Mouse (Mus musculus): ENCODE measurements at regions not wholly inside any gene's neighbourhood (a gene's known extent, or its start where the extent isn't known, plus 50 kb on each side); places are given as distances from the start of the nearest gene placed in this dataset.

GRCm38 (mm10) chr13:43963321-43963720 lies 178.7 kb downstream of the Cd83 start:
- in situ Hi-C loops (cut with MboI, MseI), result no loop called here

- in situ Hi-C loops (cut with MboI, MseI), result no loop called here
Measured at GRCm38 (mm10) chr13:43965256-43965905, 180.8 kb downstream of the Cd83 start.

- in situ Hi-C loops (cut with MboI, MseI), result no loop called here
Measured at GRCm38 (mm10) chr13:43967516-43967915, 182.9 kb downstream of the Cd83 start.

DNA sequence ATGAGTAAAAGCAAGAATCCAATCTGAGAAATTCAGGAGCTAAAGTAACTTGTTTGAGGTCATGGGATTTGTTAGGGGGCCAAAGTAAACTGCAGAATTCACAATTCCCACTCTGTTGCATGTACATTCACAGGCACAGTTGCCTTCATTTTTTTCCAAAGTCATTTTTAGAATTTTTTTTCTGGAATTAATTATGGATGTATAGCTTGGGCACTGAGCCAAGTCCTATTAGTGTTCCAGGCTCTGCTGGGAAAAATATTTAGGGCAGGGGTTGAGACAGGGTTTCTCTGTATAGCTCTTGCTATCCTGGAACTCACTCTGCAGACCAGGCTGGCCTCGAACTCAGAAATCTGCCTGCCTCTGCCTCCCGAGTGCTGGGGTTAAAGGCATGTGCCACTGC lies 188.3 kb downstream of the Cd83 start:
- in situ Hi-C loops (cut with MboI, MseI), result no loop called here

DNA sequence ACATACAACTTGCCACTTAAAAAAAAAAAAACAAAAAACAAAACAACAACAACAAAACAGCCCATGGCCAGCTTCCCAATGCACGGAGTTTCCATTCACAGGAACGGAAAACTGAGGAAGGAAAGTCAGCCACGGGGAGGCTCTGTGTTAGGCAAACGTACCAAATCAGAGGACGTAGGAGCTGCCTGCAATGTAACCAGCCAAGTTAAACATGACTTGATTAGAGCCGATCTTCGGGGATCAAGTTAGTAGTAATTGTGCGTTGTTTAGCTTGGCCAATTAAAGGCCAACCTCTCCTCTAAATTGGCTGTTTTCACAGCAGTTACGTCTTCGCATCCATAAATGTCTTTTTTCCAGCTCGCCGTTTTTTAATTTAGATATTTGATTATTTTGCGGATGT lies 190.7 kb downstream of the Cd83 start:
- in situ Hi-C loops (cut with MboI, MseI), result no loop called here

DNA sequence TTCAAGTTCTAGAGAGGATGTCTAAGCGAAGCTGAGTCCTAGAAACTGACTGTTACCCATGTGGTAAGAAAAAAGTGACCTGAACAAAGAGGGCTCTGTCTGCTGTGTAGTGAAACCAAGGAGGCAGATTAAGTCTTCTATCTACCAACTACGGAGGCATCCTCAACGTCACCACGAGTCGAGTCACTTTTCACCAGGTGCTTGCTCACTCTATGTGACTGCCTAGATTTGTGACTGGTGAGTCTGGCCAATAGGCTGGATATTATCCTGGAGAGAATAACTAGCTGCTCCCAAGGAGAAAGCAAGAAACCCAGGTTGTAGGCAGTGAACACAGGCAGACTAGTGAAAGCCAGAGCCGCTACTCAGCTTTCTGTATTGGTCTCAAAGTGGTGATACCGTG lies 191.2 kb downstream of the Cd83 start:
- in situ Hi-C loops (cut with MboI, MseI), result no loop called here

GRCm38 (mm10) chr13:43976676-43977075 lies 192.1 kb downstream of the Cd83 start:
- in situ Hi-C loops (cut with MboI, MseI), result no loop called here

- in situ Hi-C loops (cut with MboI, MseI), result no loop called here
Measured at GRCm38 (mm10) chr13:43987338-43987737, 202.8 kb downstream of the Cd83 start.

DNA sequence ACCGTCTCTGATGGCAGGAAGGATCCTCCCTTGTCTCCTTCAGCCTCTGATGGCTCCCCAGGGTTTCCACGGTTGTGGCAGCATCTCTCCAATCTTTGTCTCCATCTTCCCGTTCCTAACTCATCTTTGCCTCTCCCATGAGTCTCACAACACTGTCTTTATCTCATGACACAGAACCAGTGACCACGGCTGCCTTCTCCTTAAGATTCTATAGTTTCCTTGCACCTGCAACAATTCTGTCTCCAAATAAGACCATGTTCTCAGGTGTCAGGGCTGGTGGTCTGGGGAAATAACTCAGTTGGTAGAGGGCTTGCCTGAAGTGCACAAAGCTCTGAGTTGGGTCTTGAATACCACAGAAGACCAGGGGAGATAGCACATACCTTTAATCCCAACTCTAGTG lies 203.8 kb downstream of the Cd83 start:
- in situ Hi-C loops (cut with MboI, MseI), result no loop called here

- in situ Hi-C loops (cut with MboI, MseI), result no loop called here
Measured at GRCm38 (mm10) chr13:43990281-43991101, 205.9 kb downstream of the Cd83 start.

DNA sequence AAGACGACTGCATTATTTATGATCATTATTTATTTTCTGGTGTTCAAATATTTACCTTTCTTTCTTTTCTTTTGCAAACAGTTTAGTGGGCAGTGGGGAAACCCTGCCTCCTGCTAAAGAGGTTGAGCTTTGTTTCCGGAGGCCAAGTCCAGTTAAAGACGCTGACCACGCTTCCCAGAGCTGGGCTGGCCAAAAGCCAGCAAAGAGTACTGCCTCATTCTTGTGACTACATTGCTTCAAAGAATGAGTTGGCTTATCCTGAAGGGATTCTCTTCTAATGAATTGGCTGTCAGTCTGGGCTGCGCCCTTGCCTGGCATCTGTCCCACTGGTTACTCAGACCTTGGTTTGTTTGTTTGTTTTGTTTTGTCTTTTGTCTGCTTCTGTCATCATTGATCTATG lies 207.2 kb downstream of the Cd83 start:
- in situ Hi-C loops (cut with MboI, MseI), result no loop called here

DNA sequence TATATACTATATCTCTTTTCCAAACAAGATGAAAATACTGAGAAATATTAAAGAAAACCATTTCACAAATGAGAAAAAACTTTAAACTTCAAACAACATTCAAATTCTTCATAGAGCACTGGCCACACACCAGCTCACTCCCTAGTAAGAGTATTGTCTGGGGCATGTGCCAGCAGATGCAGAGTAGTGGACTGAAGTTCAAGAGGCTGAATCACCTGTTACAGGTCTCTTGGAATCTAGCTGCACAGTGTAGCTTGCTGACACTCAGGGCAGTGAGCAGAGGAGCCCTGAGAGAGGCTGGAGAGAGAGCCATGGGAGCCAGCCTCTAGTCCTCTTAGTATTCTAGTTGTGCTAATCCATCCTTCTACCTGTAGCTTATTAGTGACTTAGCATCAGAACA lies 208.4 kb downstream of the Cd83 start:
- in situ Hi-C loops (cut with MboI, MseI), result no loop called here

- in situ Hi-C loops (cut with MboI, MseI), result no loop called here
Measured at GRCm38 (mm10) chr13:43994361-43994760, 209.8 kb downstream of the Cd83 start.

DNA sequence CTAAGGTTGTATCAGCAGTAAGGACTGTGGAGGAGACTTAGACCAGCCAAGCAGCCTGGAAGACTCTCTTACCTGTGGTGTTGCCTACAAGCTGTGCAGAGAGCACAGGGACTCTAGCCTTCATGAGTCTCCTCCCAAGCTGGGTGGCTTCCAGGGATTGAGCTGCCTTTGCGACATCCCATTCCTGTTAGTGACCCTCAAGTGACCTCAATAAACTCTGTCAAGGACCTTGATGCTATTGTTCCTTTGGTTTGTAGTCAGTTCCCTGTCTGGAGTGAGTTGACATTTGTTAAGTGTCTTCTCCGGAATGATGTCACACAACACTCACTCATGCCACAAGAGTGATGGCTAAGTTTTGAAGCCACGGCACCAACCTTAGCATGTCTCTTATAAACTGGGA lies 211.0 kb downstream of the Cd83 start:
- in situ Hi-C loops (cut with MboI, MseI), result no loop called here

DNA sequence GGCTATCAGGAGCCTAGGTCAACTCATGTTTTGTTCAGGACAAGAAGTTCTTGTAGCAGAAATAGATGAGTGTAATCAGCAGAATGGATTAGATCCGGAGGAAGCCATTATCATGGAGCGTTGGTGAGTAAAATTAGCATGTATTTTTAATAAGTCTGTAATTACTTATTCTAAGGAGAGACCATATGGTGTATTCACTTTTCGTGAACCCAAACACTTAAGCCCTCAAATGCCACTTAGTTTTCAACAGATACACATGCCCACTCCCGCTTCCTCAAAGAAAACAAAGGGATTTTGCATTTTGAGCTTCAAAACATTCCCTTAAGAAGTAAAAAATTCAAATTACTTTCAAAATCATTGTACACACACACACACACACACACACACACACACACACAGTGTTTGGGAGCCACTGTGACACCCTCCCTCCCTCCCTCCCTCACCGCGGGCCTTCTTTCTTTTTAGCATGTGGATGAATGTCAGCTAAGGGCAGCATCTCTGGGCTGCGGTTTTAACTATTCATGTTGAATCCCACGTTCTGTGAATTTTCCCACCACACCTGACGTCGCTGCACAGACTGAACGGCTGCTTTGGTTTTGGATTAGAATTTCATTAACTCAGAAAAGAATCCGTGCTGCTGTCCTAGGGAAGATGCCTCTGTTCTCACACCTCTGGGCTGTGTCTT lies 217.4 kb downstream of the Cd83 start:
- in situ Hi-C loops (cut with MboI, MseI), result no loop called here

- in situ Hi-C loops (cut with MboI, MseI), result no loop called here
Measured at GRCm38 (mm10) chr13:44012868-44013267, 228.3 kb downstream of the Cd83 start.

GRCm38 (mm10) chr13:44018489-44019303 lies 234.1 kb downstream of the Cd83 start:
- in situ Hi-C loops (cut with MboI, MseI), result no loop called here

DNA sequence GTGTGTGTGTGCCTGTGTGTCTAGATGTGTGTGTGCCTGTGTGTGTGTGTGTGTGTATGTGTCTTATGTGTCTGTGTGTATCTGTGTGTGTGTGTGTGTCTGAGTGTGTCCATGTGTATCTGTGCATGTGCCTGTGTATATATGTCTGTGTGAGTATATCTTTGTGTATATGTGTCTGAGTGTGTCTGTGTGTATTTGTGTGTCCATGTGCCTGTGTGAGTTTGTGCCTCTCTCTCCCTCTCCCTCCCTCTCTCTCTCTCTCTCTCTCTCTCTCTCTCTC lies 234.7 kb downstream of the Cd83 start:
- in situ Hi-C loops (cut with MboI, MseI), result no loop called here

DNA sequence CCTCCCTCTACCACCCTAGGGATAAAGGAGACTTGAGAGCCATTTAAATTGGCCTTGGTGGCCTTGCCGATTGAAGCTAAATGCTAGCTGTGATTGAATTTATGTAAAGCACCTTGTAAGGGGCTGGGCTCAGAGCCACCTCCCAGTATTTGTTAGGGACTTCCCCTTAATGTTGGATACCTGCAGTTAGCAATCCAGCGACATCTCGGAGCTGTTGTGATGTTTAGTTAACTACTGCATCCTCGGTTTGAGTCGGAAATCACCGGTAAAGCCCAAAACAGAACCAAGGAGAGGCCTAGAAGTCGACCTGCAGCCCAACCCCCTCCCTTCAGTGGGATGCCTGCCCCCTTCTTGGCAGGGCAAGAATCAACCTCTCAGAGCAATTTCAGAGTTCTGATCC lies 236.3 kb downstream of the Cd83 start:
- in situ Hi-C loops (cut with MboI, MseI), result loop anchor here (10.0 kb wide), 1 partner anchor 504 kb away; no protein-coding TSS in a partner anchor

DNA sequence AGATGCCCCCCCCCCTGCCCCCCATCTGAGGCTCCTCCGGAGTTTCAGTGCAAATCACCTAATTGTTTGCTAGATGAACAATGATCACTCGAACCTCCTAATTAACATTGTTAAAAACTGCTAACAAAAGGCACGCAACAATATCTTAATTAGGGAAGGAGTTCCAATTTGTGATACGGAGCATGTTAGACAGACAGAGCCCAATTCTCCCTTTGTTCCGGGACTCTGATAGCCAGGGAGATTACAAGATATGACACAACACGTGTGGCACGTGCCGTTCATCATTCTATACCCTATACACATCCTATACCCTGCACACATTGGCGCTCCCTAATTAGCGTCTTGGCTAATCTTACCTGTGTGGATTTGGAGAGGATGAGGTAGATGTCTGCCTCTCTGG lies 237.5 kb downstream of the Cd83 start:
- in situ Hi-C loops (cut with MboI, MseI), result loop anchor here (10.0 kb wide), 1 partner anchor 503 kb away; no protein-coding TSS in a partner anchor

DNA sequence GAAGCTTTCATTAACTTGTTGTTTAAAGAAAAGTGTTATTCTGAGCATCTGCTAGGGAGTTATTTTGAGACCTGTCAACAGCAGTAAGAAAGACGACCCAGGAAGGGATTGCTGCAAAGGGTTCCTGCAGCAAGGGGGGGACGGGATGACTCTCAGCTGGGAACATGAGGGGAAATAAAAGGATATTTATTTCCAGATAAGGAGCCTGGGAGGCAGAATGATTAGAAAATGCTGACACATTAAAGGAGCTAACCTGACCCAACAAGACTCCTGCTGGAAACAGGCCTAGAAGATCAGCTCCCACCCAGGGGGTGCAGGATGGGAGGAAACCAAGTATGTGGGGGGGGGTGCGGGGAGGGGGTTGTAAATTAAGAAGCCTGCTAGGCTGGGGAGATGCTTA lies 240.0 kb downstream of the Cd83 start:
- in situ Hi-C loops (cut with MboI, MseI), result loop anchor here (10.0 kb wide), 1 partner anchor 500 kb away; no protein-coding TSS in a partner anchor
